Mouse (Mus musculus): Measurements from ENCODE around the gene Creb3l2. TPM values are rescaled to one million over a fixed set of nuclear protein-coding genes. Genes with fewer than 3 reads are reported as not detected.

Creb3l2 gene
- total RNA-seq (2014; rRNA removed) (5.5 and 6.3 TPM in 2 replicates), polyA plus RNA-seq (2015; fragmentation: Nextera tagmentation; extraction: Ambion mirVana) (1.9 and 2.2 TPM in 2 replicates)

- Histone ChIP-seq H3K4me1 (ENCODE audit: insufficient read depth, low read length) (no peaks in the 10 kb centered on the region), H3K27me3 (ENCODE audit: insufficient read depth, low read length) (no peaks in the 10 kb centered on the region), H3K27ac (peak within 1 kb of the TSS; percentile 83), H3K4me2 (ENCODE audit: low read depth, low read length) (peak within 1 kb of the TSS; percentile 88), H3K9me3 (ENCODE audit: low read length) (no peaks in the 10 kb centered on the region), H3K4me3 (ENCODE audit: low read length) (peak within 1 kb of the TSS; percentile 77), H3K36me3 (ENCODE audit: insufficient read depth, low read length) (no peaks in the 10 kb centered on the region), H3K9ac (replicated peaks; ENCODE audit: low read length) (peak within 1 kb of the TSS; percentile 63)
- WGBS, result under 1% methylated on average over 33 of the region's 33 CpGs
- peak; percentile 21 for TF ChIP-seq CTCF (IDR thresholded peaks at IDR 0.05; ENCODE audit: low read depth)
- peak; percentile 99 for DNase-seq (ENCODE audit: low spot score)
- peak; percentile 99 for ATAC-seq
These were observed at the start of gene Creb3l2 for GRCm38 (mm10) chr6:37442041-37442667. Gene Creb3l2 (minus strand): TSS chr6:37442146.

GRCm38 (mm10) chr6:37486502-37486901 is 44.6 kb upstream of the Creb3l2 start:
- Histone ChIP-seq H3K4me1 (ENCODE audit: insufficient read depth, low read length) (no peaks in the 10 kb centered on the region), H3K4me2 (ENCODE audit: low read depth, low read length) (no peak overlapping the region), H3K4me3 (ENCODE audit: low read length) (no peak overlapping the region), H3K9me3 (ENCODE audit: low read length) (no peaks in the 10 kb centered on the region), H3K27ac (no peak overlapping the region), H3K36me3 (ENCODE audit: insufficient read depth, low read length) (no peaks in the 10 kb centered on the region), H3K9ac (replicated peaks; ENCODE audit: low read length) (no peak overlapping the region), H3K27me3 (ENCODE audit: insufficient read depth, low read length) (no peaks in the 10 kb centered on the region)
- TF ChIP-seq CTCF (IDR thresholded peaks at IDR 0.05; ENCODE audit: low read depth), result no peak
- ATAC-seq (no peak), DNase-seq (ENCODE audit: low spot score) (no peak)
- WGBS, result 86% methylated on average over 4 of the region's 4 CpGs

GRCm38 (mm10) chr6:37484588-37485070 is 42.7 kb upstream of the Creb3l2 start:
- ATAC-seq, result no peak
- DNase-seq (ENCODE audit: low spot score), result no peak
- Histone ChIP-seq H3K9ac (replicated peaks; ENCODE audit: low read length) (no peak overlapping the region), H3K4me2 (ENCODE audit: low read depth, low read length) (no peak overlapping the region), H3K4me1 (ENCODE audit: insufficient read depth, low read length) (no peaks in the 10 kb centered on the region), H3K36me3 (ENCODE audit: insufficient read depth, low read length) (no peaks in the 10 kb centered on the region), H3K9me3 (ENCODE audit: low read length) (no peaks in the 10 kb centered on the region), H3K4me3 (ENCODE audit: low read length) (no peak overlapping the region), H3K27ac (no peak overlapping the region), H3K27me3 (ENCODE audit: insufficient read depth, low read length) (no peaks in the 10 kb centered on the region)
- no peak for TF ChIP-seq CTCF (IDR thresholded peaks at IDR 0.05; ENCODE audit: low read depth)
- WGBS, result 52% methylated on average over 1 of the region's 1 CpGs

GRCm38 (mm10) chr6:37483262-37483661 is 41.3 kb upstream of the Creb3l2 start:
- TF ChIP-seq CTCF (IDR thresholded peaks at IDR 0.05; ENCODE audit: low read depth), result no peak
- no peaks in the 10 kb centered on the region for H3K36me3 ChIP-seq (ENCODE audit: insufficient read depth, low read length)
- no peaks in the 10 kb centered on the region for H3K4me1 ChIP-seq (ENCODE audit: insufficient read depth, low read length)
- no peak overlapping the region for H3K4me3 ChIP-seq (ENCODE audit: low read length)
- 47% methylated on average over 5 of the region's 5 CpGs for WGBS
- no peaks in the 10 kb centered on the region for H3K27me3 ChIP-seq (ENCODE audit: insufficient read depth, low read length)
- no peak overlapping the region for H3K27ac ChIP-seq
- H3K9me3 ChIP-seq (ENCODE audit: low read length), result no peaks in the 10 kb centered on the region
- DNase-seq (ENCODE audit: low spot score), result no peak
- H3K9ac ChIP-seq (replicated peaks; ENCODE audit: low read length), result no peak overlapping the region
- H3K4me2 ChIP-seq (ENCODE audit: low read depth, low read length), result no peak overlapping the region
- ATAC-seq, result no peak

- no peaks in the 10 kb centered on the region for H3K4me1 ChIP-seq (ENCODE audit: insufficient read depth, low read length)
- no peak overlapping the region for H3K9ac ChIP-seq (replicated peaks; ENCODE audit: low read length)
- no peaks in the 10 kb centered on the region for H3K9me3 ChIP-seq (ENCODE audit: low read length)
- 90% methylated on average over 3 of the region's 3 CpGs for WGBS
- H3K4me2 ChIP-seq (ENCODE audit: low read depth, low read length), result no peak overlapping the region
- DNase-seq (ENCODE audit: low spot score) (no peak), ATAC-seq (no peak)
- no peak for TF ChIP-seq CTCF (IDR thresholded peaks at IDR 0.05; ENCODE audit: low read depth)
- H3K36me3 ChIP-seq (ENCODE audit: insufficient read depth, low read length), result no peaks in the 10 kb centered on the region
- H3K27me3 ChIP-seq (ENCODE audit: insufficient read depth, low read length), result no peaks in the 10 kb centered on the region
- H3K27ac ChIP-seq, result no peak overlapping the region
- no peak overlapping the region for H3K4me3 ChIP-seq (ENCODE audit: low read length)
These were observed 39.2 kb upstream of the Creb3l2 start for GRCm38 (mm10) chr6:37481147-37481546.

GRCm38 (mm10) chr6:37480008-37480407 is 38.1 kb upstream of the Creb3l2 start:
- ATAC-seq, result no peak

GRCm38 (mm10) chr6:37478481-37478880 is 36.5 kb upstream of the Creb3l2 start:
- Histone ChIP-seq H3K9ac (replicated peaks; ENCODE audit: low read length) (no peak overlapping the region), H3K4me3 (ENCODE audit: low read length) (no peak overlapping the region), H3K9me3 (ENCODE audit: low read length) (no peaks in the 10 kb centered on the region), H3K4me1 (ENCODE audit: insufficient read depth, low read length) (no peaks in the 10 kb centered on the region), H3K36me3 (ENCODE audit: insufficient read depth, low read length) (no peaks in the 10 kb centered on the region), H3K27me3 (ENCODE audit: insufficient read depth, low read length) (no peaks in the 10 kb centered on the region), H3K4me2 (ENCODE audit: low read depth, low read length) (no peak overlapping the region), H3K27ac (no peak overlapping the region)
- no peak for TF ChIP-seq CTCF (IDR thresholded peaks at IDR 0.05; ENCODE audit: low read depth)
- WGBS, result 90% methylated on average over 2 of the region's 2 CpGs
- no peak for DNase-seq (ENCODE audit: low spot score)
- no peak for ATAC-seq

More at GRCm38 (mm10) chr6:37480008-37480407, 38.1 kb upstream of the Creb3l2 start:
- no peak for DNase-seq (ENCODE audit: low spot score)
- Histone ChIP-seq H3K27me3 (ENCODE audit: insufficient read depth, low read length) (no peaks in the 10 kb centered on the region), H3K9ac (replicated peaks; ENCODE audit: low read length) (no peak overlapping the region), H3K4me1 (ENCODE audit: insufficient read depth, low read length) (no peaks in the 10 kb centered on the region), H3K4me3 (ENCODE audit: low read length) (no peak overlapping the region), H3K36me3 (ENCODE audit: insufficient read depth, low read length) (no peaks in the 10 kb centered on the region), H3K27ac (no peak overlapping the region), H3K4me2 (ENCODE audit: low read depth, low read length) (no peak overlapping the region), H3K9me3 (ENCODE audit: low read length) (no peaks in the 10 kb centered on the region)
- no peak for TF ChIP-seq CTCF (IDR thresholded peaks at IDR 0.05; ENCODE audit: low read depth)

Data from hindbrain, postnatal 0 days (tissue).